Mouse (Mus musculus) MEL (cell line): ENCODE measurements around the gene Ablim1.

Experiments used
- CTCF ChIP-seq, 3 experiments: IDR thresholded peaks in 2 of 3; conservative IDR thresholded peaks in 1 of 3; 2 replicates each; pipeline ENCODE4 v1.5.1; 2011 to 2012; ENCODE audit warnings: low read length in 3 of 3, low read depth in 2 of 3, mild to moderate bottlenecking in 2 of 3, improper control_type of control experiment in 1 of 3, inconsistent platforms in 1 of 3, mixed read lengths in 1 of 3, moderate library complexity in 1 of 3; ENCODE audit not compliant: control insufficient read depth in 1 of 3, insufficient read depth in 1 of 3, poor library complexity in 1 of 3, severe bottlenecking in 1 of 3
- POLR2A ChIP-seq, 2 experiments: IDR thresholded peaks; 2 replicates each; pipeline ENCODE4 v1.6.1; 2011 to 2012; ENCODE audit warnings: low read length in 2 of 2, mild to moderate bottlenecking in 2 of 2, control low read depth in 1 of 2, improper control_type of control experiment in 1 of 2, low read depth in 1 of 2, moderate library complexity in 1 of 2; ENCODE audit not compliant: control insufficient read depth in 1 of 2, insufficient read depth in 1 of 2, poor library complexity in 1 of 2
- TAL1 ChIP-seq: IDR thresholded peaks from 2 replicates; pipeline ENCODE4 v1.6.1; 2012; ENCODE audit warnings: mild to moderate bottlenecking, inconsistent platforms, low read length, moderate library complexity, mixed read lengths
- ZKSCAN1 ChIP-seq: IDR thresholded peaks from 2 replicates; pipeline ENCODE4 v1.6.1; 2012; ENCODE audit warnings: low read depth, mild to moderate bottlenecking, inconsistent platforms, low read length, improper control_type of control experiment, moderate library complexity

DNA sequence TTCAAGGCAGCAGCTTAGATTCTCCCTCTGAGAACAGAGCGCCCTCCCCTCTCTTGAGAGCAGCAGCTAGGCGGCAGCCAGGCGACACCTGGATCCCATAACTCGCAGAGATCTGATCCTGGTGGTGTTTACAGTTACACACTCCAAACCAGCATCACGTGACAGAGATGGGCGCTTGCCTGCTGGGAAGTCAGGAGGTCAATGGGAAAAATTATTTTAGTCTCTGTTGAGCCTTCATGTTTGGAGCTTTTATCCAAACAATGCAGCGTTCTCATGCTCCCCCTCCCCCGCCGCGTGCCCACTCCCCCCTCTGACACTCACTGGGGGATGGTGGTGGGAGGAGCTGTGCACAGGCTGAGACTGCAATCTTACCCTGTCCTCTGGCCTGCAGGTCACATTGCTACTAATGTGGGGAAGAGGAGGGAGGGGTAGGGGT is 317.5 kb downstream of the Ablim1 start:
- TF ChIP-seq CTCF (IDR thresholded peaks at IDR 0.05 in 2 of 3, conservative IDR thresholded peaks at IDR 0.05 in 1 of 3; ENCODE audit: control insufficient read depth in 1 of 3, insufficient read depth in 1 of 3, low read depth in 2 of 3, low read length in 3 of 3, poor library complexity in 1 of 3, severe bottlenecking in 1 of 3): no peak
- no peak for TF ChIP-seq POLR2A (IDR thresholded peaks at IDR 0.05; ENCODE audit: control insufficient read depth in 1 of 2, insufficient read depth in 1 of 2, low read depth in 1 of 2, low read length in 2 of 2, poor library complexity in 1 of 2)
- no peak for TF ChIP-seq ZKSCAN1
- no peak for TF ChIP-seq TAL1
